Mouse (Mus musculus) forebrain, embryonic 12.5 days (tissue): Measurements from ENCODE around the gene Cyb561a3. TPM values are rescaled to one million over a fixed set of nuclear protein-coding genes. Genes with fewer than 3 reads are reported as not detected.
A peak's percentile ranks its signal among the peaks of the same experiment; 100 is the strongest.

Source experiments
- ATAC-seq: fragments of 200-750 bp; cut with Nextera tagmentation; 2 replicates; pipeline ENCODE4 v1.8.0; 2017; ENCODE audit warnings: moderate TSS enrichment; ENCODE audit not compliant: low FRiP score
- H3K27ac ChIP-seq: fragments of 300-500 bp; sonication (generic); 2 replicates; pipeline ENCODE4 v1.5.1; 2016; ENCODE audit warnings: mild to moderate bottlenecking
- H3K27me3 ChIP-seq: fragments of 300-500 bp; sonication (generic); 2 replicates; pipeline ENCODE4 v1.6.1; 2016; ENCODE audit warnings: mild to moderate bottlenecking
- H3K36me3 ChIP-seq: fragments of 300-500 bp; sonication (generic); replicated peaks from 2 replicates; pipeline ENCODE4 v1.6.1; 2016; ENCODE audit warnings: mild to moderate bottlenecking
- H3K4me1 ChIP-seq: fragments of 300-500 bp; sonication (generic); 2 replicates; pipeline ENCODE4 v1.6.1; 2016
- H3K4me2 ChIP-seq: fragments of 300-500 bp; sonication (generic); 2 replicates; pipeline ENCODE4 v1.6.1; 2016; ENCODE audit warnings: mild to moderate bottlenecking, moderate library complexity
- H3K4me3 ChIP-seq: fragments of 300-500 bp; sonication (generic); replicated peaks from 2 replicates; pipeline ENCODE4 v1.5.1; 2016; ENCODE audit warnings: mild to moderate bottlenecking
- H3K9ac ChIP-seq: fragments of 300-500 bp; sonication (generic); 2 replicates; pipeline ENCODE4 v1.6.1; 2016; ENCODE audit warnings: mild to moderate bottlenecking
- H3K9me3 ChIP-seq: fragments of 300-500 bp; sonication (generic); 2 replicates; pipeline ENCODE4 v1.6.1; 2016
- WGBS: fragments of 180-500 bp; shearing (Covaris S2); methylation state at CpG from one replicate; pipeline ENCODE4 v1.1.7; 2016; 5-methylcytosine and 5-hydroxymethylcytosine counted together
- polyA plus RNA-seq: library from polyadenylated mRNA; unstranded; fragments of >200 nt; fragmentation: Nextera tagmentation; extraction: Ambion mirVana; gene quantifications from 2 replicates; pipeline ENCODE4 v1.2.1, GENCODE M21; 2016

Cyb561a3 gene
- polyA plus RNA-seq, 1 experiment from 2014 or later = 17.1 TPM

GRCm38 (mm10) chr19:10599648-10600047 lies 22.7 kb downstream of the Cyb561a3 start:
- Histone ChIP-seq H3K4me1 (peaks cover 23% of the 10 kb centered on the region), H3K27ac (no peak overlapping the region), H3K9me3 (no peaks in the 10 kb centered on the region), H3K27me3 (no peaks in the 10 kb centered on the region), H3K4me3 (no peak overlapping the region), H3K9ac (no peak overlapping the region), H3K36me3 (peaks cover 37% of the 10 kb centered on the region), H3K4me2 (no peak overlapping the region)
- ATAC-seq = no peak
- 94% methylated on average over 2 of the region's 2 CpGs for WGBS

GRCm38 (mm10) chr19:10602247-10602769 lies 25.3 kb downstream of the Cyb561a3 start:
- no peaks in the 10 kb centered on the region for H3K9me3 ChIP-seq
- peak overlapping the region; percentile 31 for H3K4me3 ChIP-seq
- peak; percentile 40; the same call in 1 of the 2 replicates for ATAC-seq
- H3K9ac ChIP-seq = peak overlapping the region; percentile 79
- 2% methylated on average over 6 of the region's 6 CpGs for WGBS
- peaks cover 24% of the 10 kb centered on the region for H3K36me3 ChIP-seq
- no peaks in the 10 kb centered on the region for H3K27me3 ChIP-seq
- H3K27ac ChIP-seq = peak overlapping the region; percentile 94
- H3K4me1 ChIP-seq = peaks cover 36% of the 10 kb centered on the region
- H3K4me2 ChIP-seq = peak overlapping the region; percentile 58

- ATAC-seq = peak; percentile 69
- H3K9me3 ChIP-seq = no peaks in the 10 kb centered on the region
- peak overlapping the region; percentile 94 for H3K27ac ChIP-seq
- under 1% methylated on average over 9 of the region's 9 CpGs for WGBS
- peak overlapping the region; percentile 79 for H3K9ac ChIP-seq
- H3K4me2 ChIP-seq = peak overlapping the region; percentile 58
- no peaks in the 10 kb centered on the region for H3K27me3 ChIP-seq
- peaks cover 27% of the 10 kb centered on the region for H3K36me3 ChIP-seq
- peak overlapping the region; percentile 31 for H3K4me3 ChIP-seq
- peaks cover 40% of the 10 kb centered on the region for H3K4me1 ChIP-seq
Observed at GRCm38 (mm10) chr19:10602787-10603186, 25.8 kb downstream of the Cyb561a3 start.

GRCm38 (mm10) chr19:10603660-10604523 lies 26.9 kb downstream of the Cyb561a3 start:
- Histone ChIP-seq H3K4me1 (peaks cover 43% of the 10 kb centered on the region), H3K27ac (peak overlapping the region; percentile 93; the same call in 1 of the 2 replicates), H3K4me2 (no peak overlapping the region), H3K9ac (0 out of 2 replicates have a peak overlapping the region, but pooled peaks have one; percentile 95), H3K36me3 (peaks cover 31% of the 10 kb centered on the region), H3K9me3 (no peaks in the 10 kb centered on the region), H3K27me3 (no peaks in the 10 kb centered on the region), H3K4me3 (no peak overlapping the region)
- no peak for ATAC-seq
- 85% methylated on average over 18 of the region's 18 CpGs for WGBS

- Histone ChIP-seq H3K9me3 (no peaks in the 10 kb centered on the region), H3K27me3 (no peaks in the 10 kb centered on the region), H3K4me2 (peak overlapping the region; percentile 82), H3K9ac (peak overlapping the region; percentile 95), H3K36me3 (peaks cover 32% of the 10 kb centered on the region), H3K27ac (peak overlapping the region; percentile 93), H3K4me1 (peaks cover 43% of the 10 kb centered on the region), H3K4me3 (peak overlapping the region; percentile 95)
- WGBS = 70% methylated on average over 3 of the region's 3 CpGs
- no peak for ATAC-seq
Observed at GRCm38 (mm10) chr19:10604534-10604933, 27.6 kb downstream of the Cyb561a3 start.

- peak within 1 kb of the TSS; percentile 95 for H3K9ac ChIP-seq
- no peaks in the 10 kb centered on the region for H3K9me3 ChIP-seq
- peaks cover 32% of the 10 kb centered on the region for H3K36me3 ChIP-seq
- H3K27ac ChIP-seq = peak within 1 kb of the TSS; percentile 93
- ATAC-seq = peak; percentile 97
- WGBS = under 1% methylated on average over 49 of the region's 49 CpGs
- H3K4me2 ChIP-seq = peak within 1 kb of the TSS; percentile 82
- peak within 1 kb of the TSS; percentile 95 for H3K4me3 ChIP-seq
- peaks cover 43% of the 10 kb centered on the region for H3K4me1 ChIP-seq
- H3K27me3 ChIP-seq = no peaks in the 10 kb centered on the region
Observed at GRCm38 (mm10) chr19:10605293-10605900, 28.4 kb downstream of the Cyb561a3 start, which contains the start of the genes Ddb1 and Tkfc. Ddb1 (plus strand) TSS chr19:10605327. Tkfc (minus strand) TSS chr19:10605654.

GRCm38 (mm10) chr19:10605901-10606622 lies 29.1 kb downstream of the Cyb561a3 start:
- Histone ChIP-seq H3K36me3 (peaks cover 37% of the 10 kb centered on the region), H3K9me3 (no peaks in the 10 kb centered on the region), H3K27me3 (no peaks in the 10 kb centered on the region), H3K4me2 (peak overlapping the region; percentile 82), H3K9ac (peak overlapping the region; percentile 95), H3K4me1 (peaks cover 43% of the 10 kb centered on the region), H3K27ac (peak overlapping the region; percentile 93), H3K4me3 (peak overlapping the region; percentile 95)
- peak; percentile 3; the same call in 1 of the 2 replicates for ATAC-seq
- 7% methylated on average over 20 of the region's 20 CpGs for WGBS

- Histone ChIP-seq H3K9me3 (no peaks in the 10 kb centered on the region), H3K4me1 (peaks cover 30% of the 10 kb centered on the region), H3K4me3 (no peak overlapping the region), H3K27me3 (no peaks in the 10 kb centered on the region), H3K36me3 (peaks cover 62% of the 10 kb centered on the region), H3K9ac (no peak overlapping the region), H3K4me2 (no peak overlapping the region), H3K27ac (no peak overlapping the region)
- no peak for ATAC-seq
- WGBS = 93% methylated on average over 5 of the region's 5 CpGs
Observed at GRCm38 (mm10) chr19:10608573-10609240, 31.7 kb downstream of the Cyb561a3 start.

- no peaks in the 10 kb centered on the region for H3K9me3 ChIP-seq
- 2% methylated on average over 32 of the region's 32 CpGs for WGBS
- H3K4me2 ChIP-seq = peak within 1 kb of the TSS; percentile 87
- H3K4me1 ChIP-seq = peaks cover 16% of the 10 kb centered on the region
- H3K27ac ChIP-seq = no peak within 1 kb of the TSS
- H3K27me3 ChIP-seq = peaks cover 11% of the 10 kb centered on the region
- peak within 1 kb of the TSS; percentile 70 for H3K9ac ChIP-seq
- H3K36me3 ChIP-seq = peaks cover 23% of the 10 kb centered on the region
- peak within 1 kb of the TSS; percentile 40 for H3K4me3 ChIP-seq
- peak; percentile 83 for ATAC-seq
Observed at GRCm38 (mm10) chr19:10634106-10634871, 57.3 kb downstream of the Cyb561a3 start, which contains the start of gene Vwce. Vwce (plus strand) TSS chr19:10634213.

- H3K4me3 ChIP-seq = peak overlapping the region; percentile 40
- H3K4me1 ChIP-seq = peaks cover 16% of the 10 kb centered on the region
- peak; percentile 79 for ATAC-seq
Observed at GRCm38 (mm10) chr19:10634872-10635318, 57.9 kb downstream of the Cyb561a3 start.

GRCm38 (mm10) chr19:10637840-10638239 lies 60.9 kb downstream of the Cyb561a3 start:
- Histone ChIP-seq H3K27ac (no peak overlapping the region), H3K4me1 (peaks cover 19% of the 10 kb centered on the region), H3K4me3 (no peak overlapping the region), H3K36me3 (no peaks in the 10 kb centered on the region), H3K4me2 (no peak overlapping the region), H3K9ac (no peak overlapping the region), H3K27me3 (peaks cover 17% of the 10 kb centered on the region), H3K9me3 (no peaks in the 10 kb centered on the region)
- 76% methylated on average over 7 of the region's 7 CpGs for WGBS
- ATAC-seq = no peak

More at GRCm38 (mm10) chr19:10634872-10635318, 57.9 kb downstream of the Cyb561a3 start:
- 4% methylated on average over 21 of the region's 21 CpGs for WGBS
- H3K36me3 ChIP-seq = peaks cover 17% of the 10 kb centered on the region
- H3K4me2 ChIP-seq = peak overlapping the region; percentile 87
- no peak overlapping the region for H3K27ac ChIP-seq
- H3K27me3 ChIP-seq = peaks cover 11% of the 10 kb centered on the region
- no peaks in the 10 kb centered on the region for H3K9me3 ChIP-seq
- H3K9ac ChIP-seq = peak overlapping the region; percentile 70
